Mouse (Mus musculus) urinary bladder, postnatal 4 days (tissue): ENCODE results near the gene Hoxc12.
A peak's percentile ranks its signal among the peaks of the same experiment; 100 is the strongest.

ENCODE experiments used
- DNase-seq, 2 experiments: peaks; one replicate each; pipeline ENCODE4 v3.0.0; 2021 to 2022; ENCODE audit warnings: low spot score in 2 of 2

The Hoxc12 gene

DNA sequence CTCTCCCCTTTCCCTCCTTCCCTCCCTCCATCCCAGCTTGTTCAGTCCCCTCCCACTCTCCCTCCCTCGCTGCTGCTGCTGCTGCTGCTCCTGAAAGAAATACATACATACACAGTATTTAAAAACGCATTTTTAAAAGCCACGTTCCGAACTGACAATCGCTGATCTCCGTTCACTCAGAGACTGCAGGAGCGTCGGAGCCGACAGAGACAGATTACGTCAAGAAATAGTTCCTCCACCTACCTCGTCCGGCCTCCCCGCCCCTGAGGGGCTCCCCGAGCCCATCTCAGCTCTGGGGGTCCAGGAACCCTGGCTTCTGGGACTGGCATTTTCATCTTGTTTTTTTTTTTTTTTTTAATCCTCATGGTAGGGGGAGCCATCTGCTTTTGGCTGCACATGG, 44.4 kb downstream of the Hoxc12 start:
- no peak for DNase-seq

DNA sequence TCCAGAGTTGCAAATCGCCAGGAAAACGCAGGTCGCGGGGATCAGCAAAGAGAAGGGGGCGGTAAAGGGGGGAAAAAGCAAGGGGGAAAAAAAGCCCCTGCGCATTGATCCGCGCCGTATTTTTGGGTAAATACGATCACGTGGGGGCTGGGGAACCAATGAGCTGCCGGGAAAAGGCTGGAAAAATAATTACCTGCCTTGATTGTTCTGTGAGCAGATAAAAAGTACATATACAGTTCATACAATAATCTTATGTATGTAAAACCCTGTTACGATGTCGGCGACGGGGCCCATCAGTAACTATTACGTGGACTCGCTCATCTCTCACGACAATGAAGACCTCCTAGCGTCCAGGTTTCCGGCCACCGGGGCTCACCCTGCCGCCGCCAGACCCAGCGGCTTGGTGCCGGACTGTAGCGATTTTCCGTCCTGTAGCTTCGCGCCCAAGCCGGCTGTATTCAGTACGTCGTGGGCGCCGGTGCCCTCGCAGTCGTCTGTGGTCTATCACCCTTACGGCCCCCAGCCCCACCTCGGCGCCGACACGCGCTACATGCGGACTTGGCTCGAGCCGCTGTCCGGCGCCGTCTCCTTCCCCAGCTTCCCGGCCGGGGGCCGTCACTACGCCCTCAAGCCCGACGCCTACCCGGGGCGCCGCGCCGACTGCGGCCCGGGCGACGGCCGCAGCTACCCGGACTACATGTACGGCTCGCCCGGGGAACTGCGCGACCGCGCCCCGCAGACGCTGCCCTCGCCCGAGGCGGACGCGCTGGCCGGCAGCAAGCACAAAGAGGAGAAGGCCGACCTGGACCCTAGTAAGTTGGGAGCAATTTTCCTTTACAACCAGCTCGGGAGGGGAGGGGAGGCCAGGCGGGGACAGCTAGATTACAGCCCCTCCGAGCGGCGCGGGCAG, 45.1 kb downstream of the Hoxc12 start:
- DNase-seq = no peak

DNA sequence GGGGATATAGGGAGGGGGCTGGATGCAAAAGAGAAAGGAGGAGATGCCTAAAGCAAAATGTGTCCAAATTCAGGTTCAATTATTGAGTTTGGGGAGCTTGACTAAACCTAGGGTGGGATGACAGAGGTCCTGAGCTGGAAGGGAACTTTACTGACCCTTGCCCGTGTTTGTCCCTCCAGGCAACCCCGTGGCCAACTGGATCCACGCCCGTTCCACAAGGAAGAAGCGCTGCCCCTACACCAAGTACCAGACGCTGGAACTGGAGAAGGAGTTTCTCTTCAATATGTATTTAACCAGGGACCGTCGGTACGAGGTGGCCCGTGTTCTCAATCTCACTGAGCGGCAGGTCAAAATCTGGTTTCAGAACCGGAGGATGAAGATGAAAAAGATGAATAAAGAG, 47.2 kb downstream of the Hoxc12 start:
- no peak for DNase-seq

DNA sequence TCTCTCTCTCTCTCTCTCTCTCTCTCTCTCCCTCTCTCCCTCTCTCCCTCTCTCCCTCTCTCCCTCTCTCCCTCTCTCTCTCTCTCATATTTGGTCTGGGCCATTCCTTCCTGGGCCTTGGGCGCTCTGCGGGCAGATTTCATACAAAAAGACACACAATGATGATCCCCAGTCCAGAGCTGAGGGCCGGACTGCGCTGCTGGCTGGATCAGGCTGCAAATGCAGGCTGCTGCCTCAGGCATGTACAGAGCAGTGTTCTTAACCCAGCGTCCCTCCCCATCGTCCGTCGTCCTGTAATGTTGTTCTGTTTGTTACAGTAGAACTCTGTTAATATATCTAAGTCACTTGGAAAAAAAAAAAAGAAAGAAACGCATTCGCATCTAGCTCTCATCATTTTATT, 48.0 kb downstream of the Hoxc12 start:
- DNase-seq = no peak

DNA sequence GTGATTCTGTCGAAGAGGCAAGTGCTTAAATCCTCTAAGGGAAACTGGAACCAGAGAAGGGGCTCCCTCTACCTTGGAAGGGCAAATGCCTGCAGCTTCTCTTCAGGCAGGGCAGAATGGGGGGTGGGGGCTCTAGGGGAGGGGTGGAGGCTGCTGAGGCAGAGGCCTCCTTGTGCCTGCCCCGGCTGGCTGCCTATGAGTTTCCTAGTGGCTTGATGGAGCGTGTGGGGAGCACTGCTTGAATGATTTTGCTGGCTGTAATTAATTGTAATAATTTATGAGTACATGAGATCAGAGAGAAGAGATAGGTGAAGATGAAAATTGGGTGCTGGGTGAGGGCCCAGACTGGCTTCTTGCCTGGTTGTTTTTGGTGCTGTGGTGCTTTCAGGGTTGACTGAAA, 48.4 kb downstream of the Hoxc12 start:
- no peak for DNase-seq

DNA sequence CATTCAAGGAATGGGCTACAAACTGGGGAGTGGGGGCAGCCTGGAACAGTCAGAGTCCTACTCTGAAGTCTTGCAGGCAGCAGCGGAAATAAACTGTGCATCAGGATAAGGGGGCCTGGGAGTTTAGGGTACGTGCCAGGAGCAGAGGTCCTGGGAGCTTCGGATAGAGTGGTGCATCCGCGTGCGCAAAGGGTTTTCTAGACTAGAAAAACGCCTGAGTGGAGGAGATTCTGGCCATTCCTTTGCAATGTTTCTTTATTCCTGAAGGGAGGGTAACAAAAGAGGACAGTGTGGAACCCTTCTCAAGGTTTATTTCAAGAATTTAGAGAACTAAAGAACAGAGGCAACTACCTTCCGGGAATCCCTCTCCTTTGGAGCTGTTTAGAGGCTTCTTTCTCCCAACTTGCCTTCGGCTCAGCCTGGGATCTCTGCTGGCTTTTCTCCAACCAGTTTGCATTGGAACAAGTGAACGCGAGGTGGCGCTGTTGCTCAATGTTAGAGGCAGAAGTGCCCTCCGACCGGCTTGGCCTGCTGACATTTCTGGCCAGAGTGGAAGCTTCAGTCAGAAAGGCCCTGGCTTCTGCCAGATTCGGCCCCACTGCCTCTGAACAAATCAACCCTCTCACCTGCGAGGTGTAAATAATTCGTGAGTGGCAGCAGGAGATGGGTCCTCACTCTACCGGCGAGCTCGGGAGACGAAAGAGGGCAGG, 50.7 kb downstream of the Hoxc12 start:
- peak; percentile 82 to 95 for DNase-seq

DNA sequence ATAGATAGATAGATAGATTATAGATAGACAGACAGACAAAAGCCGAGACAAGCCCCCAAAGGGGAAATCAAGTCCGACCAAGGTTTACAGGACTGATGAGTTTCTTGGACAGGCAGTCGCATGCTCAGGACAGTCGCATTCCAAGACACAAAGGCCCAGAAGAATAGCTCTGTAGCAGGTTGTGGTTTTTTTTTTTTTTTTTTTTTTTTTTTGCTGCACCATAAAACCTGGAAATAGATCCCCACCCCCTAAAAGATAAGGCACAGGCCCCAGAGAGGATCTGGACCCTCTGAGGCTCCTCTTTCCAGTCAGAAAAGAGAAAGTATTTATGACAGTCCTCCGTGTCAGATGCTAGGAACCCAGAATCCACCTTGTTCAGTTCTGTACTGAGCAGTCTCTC, 51.5 kb downstream of the Hoxc12 start:
- DNase-seq = no peak
